Mouse (Mus musculus) ES-E14 (cell line): ENCODE measurements around the gene Cntn4.

Experiments used
- CHD2 ChIP-seq: IDR thresholded peaks from 2 replicates; pipeline ENCODE4 v1.6.1; 2014; ENCODE audit warnings: mild to moderate bottlenecking, low read depth, low read length, inconsistent platforms
- HCFC1 ChIP-seq: IDR thresholded peaks from 2 replicates; pipeline ENCODE4 v1.6.1; 2012; ENCODE audit warnings: low read length, inconsistent platforms, borderline replicate concordance; ENCODE audit not compliant: insufficient read depth
- ZC3H11A ChIP-seq: IDR thresholded peaks from 2 replicates; pipeline ENCODE4 v1.6.1; 2012; ENCODE audit warnings: low read depth, mild to moderate bottlenecking, inconsistent platforms, low read length, borderline replicate concordance
- ZNF384 ChIP-seq: IDR thresholded peaks from 2 replicates; pipeline ENCODE4 v1.6.1; 2012; ENCODE audit warnings: low read depth, low read length, inconsistent platforms

- TF ChIP-seq ZC3H11A (no peak), HCFC1 (no peak), ZNF384 (no peak), CHD2 (no peak)
Observed at GRCm38 (mm10) chr6:106155362-106155761, 477.9 kb downstream of the Cntn4 start.
